Mouse (Mus musculus): ENCODE data around the gene Cox20.
A peak's percentile ranks its signal among the peaks of the same experiment; 100 is the strongest.

Gene Cox20

GRCm38 (mm10) chr1:178351643-178352042 lies 32.7 kb downstream of the Cox20 start:
- no peak for DNase-seq (ENCODE audit: low spot score in 2 of 2)

GRCm38 (mm10) chr1:178354576-178354975 lies 35.6 kb downstream of the Cox20 start:
- DNase-seq (ENCODE audit: low spot score in 2 of 2) = no peak

GRCm38 (mm10) chr1:178357776-178358710 lies 39.1 kb downstream of the Cox20 start:
- no peak for DNase-seq (ENCODE audit: low spot score in 2 of 2)

GRCm38 (mm10) chr1:178360264-178360663 lies 41.3 kb downstream of the Cox20 start:
- DNase-seq (ENCODE audit: low spot score in 2 of 2) = no peak

GRCm38 (mm10) chr1:178360702-178361101 lies 41.8 kb downstream of the Cox20 start:
- no peak for DNase-seq (ENCODE audit: low spot score in 2 of 2)

- no peak for DNase-seq (ENCODE audit: low spot score in 2 of 2)
These were observed 46.2 kb downstream of the Cox20 start for GRCm38 (mm10) chr1:178365171-178365570.

- DNase-seq (ENCODE audit: low spot score in 2 of 2) = no peak
These were observed 49.2 kb downstream of the Cox20 start for GRCm38 (mm10) chr1:178368121-178368520.

- DNase-seq (ENCODE audit: low spot score in 2 of 2) = peak; percentile 71 to 78
These were observed 49.8 kb downstream of the Cox20 start for GRCm38 (mm10) chr1:178368548-178369271.

GRCm38 (mm10) chr1:178369272-178369651 lies 50.3 kb downstream of the Cox20 start:
- peak in 1 of 2 experiments; percentile 24 for DNase-seq (ENCODE audit: low spot score in 2 of 2)
